Mouse (Mus musculus) retina, postnatal 7 days (tissue): ENCODE measurements around the gene Apoc2.
A peak's percentile ranks its signal among the peaks of the same experiment; 100 is the strongest.

Source experiments
- DNase-seq: peaks from one replicate; pipeline ENCODE4 v3.0.0-alpha.2; 2012; ENCODE audit warnings: low read depth, low spot score

Gene Apoc2

DNA sequence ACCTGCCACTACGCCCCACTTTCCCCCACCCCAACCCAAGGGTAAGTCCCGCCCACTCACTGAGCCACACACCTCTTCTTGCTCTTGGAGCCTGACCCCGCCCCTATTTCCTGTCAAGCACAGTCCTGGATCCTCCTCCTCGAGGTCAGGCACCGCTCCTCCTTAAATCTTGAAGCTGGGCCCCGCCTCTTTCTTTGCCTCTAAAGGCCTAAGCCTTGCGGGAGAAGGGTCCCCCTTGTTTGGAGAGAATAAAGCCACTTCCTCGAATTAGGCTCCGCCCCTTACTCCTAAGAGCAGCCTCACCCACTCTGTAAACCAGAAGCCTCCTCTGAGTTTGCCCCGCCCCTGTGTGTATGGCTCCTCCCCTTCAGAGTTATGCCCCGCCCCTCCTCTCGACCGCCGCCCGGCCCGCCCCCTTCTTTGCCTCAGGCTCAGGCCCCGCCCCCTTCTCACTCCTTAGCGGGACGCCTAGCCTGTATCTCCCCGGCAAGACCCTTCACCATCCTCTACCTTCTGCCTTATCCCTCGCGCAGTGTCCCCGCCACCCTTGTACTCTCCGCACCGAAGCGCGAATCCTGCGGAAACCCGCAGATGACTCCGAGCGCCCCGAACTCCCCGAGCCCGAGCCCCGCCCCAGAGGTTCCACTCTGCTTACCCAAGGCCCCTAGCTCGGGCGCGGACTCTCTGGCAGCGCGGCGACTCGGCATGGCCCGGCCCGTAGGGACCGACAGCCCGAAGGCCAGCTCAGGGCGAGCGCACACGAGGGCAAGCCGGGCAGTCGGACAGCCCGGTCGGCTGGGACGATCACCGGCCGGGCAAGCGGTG, 49.0 kb downstream of the Apoc2 start:
- DNase-seq, result peak; percentile 80

DNA sequence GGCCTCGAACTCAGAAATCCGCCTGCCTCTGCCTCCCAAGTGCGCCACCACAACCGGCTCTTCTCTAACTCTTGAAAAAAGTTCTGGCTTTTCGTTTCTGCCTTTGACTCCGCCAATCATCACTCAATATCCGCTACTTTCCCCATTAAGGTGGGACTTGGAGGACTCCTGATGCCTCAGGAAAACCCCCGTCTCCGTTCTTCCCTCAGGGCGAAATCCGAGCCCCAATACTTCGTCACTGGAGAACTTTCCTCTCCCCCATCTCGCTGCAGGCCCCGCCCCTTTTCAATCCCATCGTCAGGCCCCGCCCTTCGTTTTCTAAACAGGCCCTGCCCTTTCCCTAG, 49.6 kb downstream of the Apoc2 start:
- no peak for DNase-seq

DNA sequence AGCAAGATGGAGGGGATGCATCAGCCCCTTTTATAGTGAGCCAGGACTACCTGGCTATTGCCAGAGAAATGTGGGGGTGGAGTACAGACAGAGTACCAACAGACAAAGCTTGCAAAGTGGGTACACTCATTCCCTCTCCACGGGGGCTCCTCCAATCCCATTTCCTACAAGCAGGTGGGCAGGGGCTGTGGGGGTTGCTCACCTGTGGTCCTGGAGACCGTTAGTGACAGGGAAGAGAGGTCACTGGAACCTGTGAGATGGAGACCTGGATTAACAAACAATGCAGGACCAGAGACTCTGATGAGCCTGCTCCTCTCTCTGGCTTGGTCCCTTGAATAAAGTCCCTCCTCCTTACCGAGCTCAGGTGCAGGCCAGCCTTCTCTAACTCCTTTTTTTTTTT, 50.0 kb downstream of the Apoc2 start:
- no peak for DNase-seq

- DNase-seq, result no peak
These were observed 54.3 kb downstream of the Apoc2 start for GRCm38 (mm10) chr7:19623433-19623832.

DNA sequence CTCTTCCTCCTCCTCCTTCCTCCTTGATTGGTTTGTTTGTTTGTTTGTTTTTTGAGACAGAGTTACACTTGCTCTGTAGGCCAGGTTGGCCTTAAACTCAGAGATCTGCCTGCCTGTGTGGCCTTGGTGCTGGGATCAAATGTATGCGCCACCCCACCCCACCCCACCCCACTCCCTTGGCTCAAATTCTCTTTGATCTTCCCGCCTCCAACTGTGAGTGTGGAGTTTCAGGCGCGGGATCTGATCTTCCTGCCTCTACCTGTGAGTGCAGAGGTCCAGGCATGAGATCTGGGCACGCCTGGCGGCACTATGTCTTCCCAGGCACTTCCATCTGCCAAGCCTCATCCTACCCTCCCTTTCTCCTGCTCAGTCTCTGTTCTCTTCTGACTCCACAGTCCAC, 55.5 kb downstream of the Apoc2 start:
- DNase-seq, result no peak
